Mouse (Mus musculus) inflammation-experienced regulatory T-cells, adult 16 weeks (primary cell): ENCODE results near the gene Pfn1. TPM values are rescaled to one million over a fixed set of nuclear protein-coding genes. Genes with fewer than 3 reads are reported as not detected.

Experiments
- polyA plus RNA-seq: library from polyadenylated mRNA; unstranded; fragments of 100-300 nt; shearing (Covaris generic); gene quantifications from one replicate; pipeline ENCODE4 v1.2.1, GENCODE M21; 2017

The Pfn1 gene
- 4,689 TPM for polyA plus RNA-seq

GRCm38 (mm10) chr11:70654198-70654922 is at the start of gene Pfn1:
Pfn1 (minus strand) TSS chr11:70654644.

DNA sequence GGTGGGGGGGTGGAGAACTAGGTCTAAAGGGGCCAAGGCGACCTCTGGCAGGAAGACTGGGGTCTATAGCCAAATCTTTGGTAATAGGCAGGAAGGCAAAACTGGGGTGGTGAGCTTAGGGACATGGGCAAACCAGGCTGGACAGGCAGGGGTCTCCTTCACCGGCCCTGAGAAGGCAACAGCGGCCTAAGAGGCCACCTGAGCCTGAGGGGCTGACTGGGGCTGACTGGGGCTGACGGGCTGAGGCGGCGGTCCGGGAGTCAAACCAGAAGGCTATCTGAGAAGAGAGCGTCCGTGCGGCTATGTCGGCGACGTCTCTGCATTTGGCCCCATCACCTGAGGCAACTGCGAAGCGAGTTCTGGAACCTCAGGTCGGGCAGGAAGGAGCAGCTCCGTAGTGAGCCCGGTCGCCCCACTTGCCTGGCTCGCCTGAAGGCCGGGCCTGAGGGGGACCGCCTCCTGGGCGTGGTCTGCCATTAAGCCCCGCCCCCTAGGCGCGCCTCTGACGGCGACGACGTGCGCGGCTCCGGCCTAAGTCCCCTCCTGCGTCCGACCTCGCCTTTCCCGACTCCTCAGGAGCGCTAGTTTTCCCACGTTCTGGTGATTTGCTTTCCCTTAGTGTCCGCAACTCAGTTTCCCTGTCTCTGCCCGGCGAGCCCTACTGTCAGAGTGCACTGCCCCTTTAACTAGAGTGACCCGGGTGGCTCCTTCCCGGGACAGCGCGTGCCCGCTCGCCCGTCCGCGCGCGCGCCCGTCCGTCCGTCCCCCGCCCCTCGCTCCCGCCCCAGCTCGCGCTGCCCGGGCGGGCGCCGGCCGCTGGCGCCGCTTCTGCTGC is 45.5 kb upstream of the Pfn1 start, which contains the start of the genes Inca1 and Kif1c:
Gene Inca1 (minus strand): TSS at position 434 of the 835 bp plus-strand sequence.
Gene Kif1c (plus strand): TSS at position 827 of the 835 bp plus-strand sequence.

DNA sequence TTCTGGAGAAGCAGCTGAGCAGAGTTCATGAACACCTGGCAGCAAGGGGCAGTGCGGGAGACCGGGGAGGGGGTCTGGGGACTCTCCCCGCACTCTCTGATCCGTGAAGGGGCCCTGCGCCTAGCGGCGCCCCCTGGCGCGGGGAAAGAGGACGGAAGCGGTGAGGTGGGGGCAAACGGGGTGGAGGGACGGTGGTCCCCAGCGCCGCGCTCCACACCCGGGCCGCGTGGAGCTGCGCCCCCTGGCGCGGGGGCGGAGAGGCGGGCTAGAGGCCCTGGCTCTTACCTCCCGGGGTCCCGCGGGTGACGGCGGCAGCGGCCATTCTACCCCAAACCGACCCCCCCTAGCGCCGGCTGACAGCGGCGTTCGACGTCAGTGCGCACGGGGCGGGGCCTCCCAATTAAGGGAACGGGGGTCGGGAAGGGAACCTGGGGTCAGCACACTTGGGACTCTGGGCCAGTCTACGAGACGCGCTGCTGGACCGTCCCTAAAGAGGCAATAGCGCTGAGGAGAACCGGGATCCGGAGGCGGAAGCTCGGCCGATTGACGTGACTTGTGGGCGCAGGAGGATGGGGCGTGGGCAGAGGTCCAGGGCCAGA is 33.3 kb upstream of the Pfn1 start, which contains the start of gene Camta2:
Gene Camta2 (minus strand): TSS at position 505 of the 599 bp plus-strand sequence.

DNA sequence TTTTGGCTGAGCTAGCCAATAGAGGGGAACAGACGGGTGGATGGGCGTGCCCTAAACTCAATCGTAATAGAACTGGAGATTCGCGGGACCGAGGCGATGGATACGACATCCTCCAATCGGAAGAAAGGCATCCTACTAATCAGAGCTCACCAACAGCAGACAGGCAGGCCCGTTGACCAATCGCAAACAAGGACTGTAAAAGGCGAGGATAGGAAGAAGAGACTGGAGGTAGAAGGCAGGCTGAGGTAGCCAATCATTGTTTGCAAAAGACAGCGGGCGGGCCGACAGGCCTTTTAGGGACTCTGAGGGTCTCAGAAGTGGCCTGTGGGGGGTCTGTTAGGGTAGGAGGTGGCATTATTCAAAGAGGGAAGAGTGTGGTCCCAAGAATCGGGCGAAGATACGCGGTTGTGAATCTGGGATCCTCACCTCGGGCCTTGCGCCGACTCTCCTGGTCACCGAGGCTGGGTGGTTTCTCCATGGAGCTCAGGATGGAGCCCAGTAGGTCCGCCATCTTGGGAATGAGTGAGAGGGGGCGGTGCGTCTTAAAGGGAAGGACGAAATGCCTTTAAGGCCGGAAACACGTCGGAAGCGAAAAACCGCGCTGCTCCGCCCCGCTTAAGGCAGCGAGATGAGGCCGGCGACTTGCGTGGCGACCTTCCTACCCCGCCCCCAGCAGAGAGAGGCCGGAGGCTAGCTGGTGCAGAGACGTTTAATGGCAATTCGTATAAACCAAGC is 14.5 kb upstream of the Pfn1 start, which contains the start of gene Spag7:
Gene Spag7 (minus strand): TSS at position 646 of the 735 bp plus-strand sequence.

DNA sequence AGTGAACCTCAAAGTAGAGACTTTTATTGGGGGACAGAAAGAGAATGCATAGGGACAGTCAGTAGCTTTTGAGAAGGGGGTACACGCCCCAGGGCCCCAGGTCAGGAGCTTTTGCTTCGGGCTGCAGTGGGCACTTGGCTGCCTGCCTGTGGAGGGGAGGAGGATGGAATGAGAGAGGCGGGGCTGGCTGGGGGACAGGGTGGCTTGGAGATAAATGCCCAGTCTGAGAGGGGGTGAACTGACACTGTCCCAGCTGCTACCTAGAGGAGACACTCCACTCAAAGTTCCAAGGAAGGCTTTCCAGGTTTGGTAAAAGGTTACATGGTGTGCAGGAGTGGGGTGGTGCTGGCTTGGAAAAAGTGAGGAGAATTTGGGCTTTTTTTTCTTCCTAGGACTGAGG is 2.5 kb upstream of the Pfn1 start, which contains the start of gene Eno3:
Gene Eno3 (plus strand): TSS at position 239 of the 400 bp plus-strand sequence.

GRCm38 (mm10) chr11:70646691-70647650 is 7.5 kb downstream of the Pfn1 start, which contains the start of the genes Rnf167 and Slc25a11:
Rnf167 (plus strand) TSS chr11:70647235.
Slc25a11 (minus strand) TSS chr11:70647479.

GRCm38 (mm10) chr11:70638714-70639278 is 15.6 kb downstream of the Pfn1 start, which contains the start of gene Gp1ba:
Gp1ba (plus strand) TSS chr11:70639122.

GRCm38 (mm10) chr11:70619101-70619500 is 35.3 kb downstream of the Pfn1 start, which contains the start of gene Chrne:
Chrne (minus strand) TSS chr11:70619216.

GRCm38 (mm10) chr11:70615516-70616093 is 38.8 kb downstream of the Pfn1 start, which contains the start of gene 4930544D05Rik:
4930544D05Rik (plus strand) TSS chr11:70615848.

Other genes starting within 250 kb of the Pfn1 start
- gene Pelp1, start 244.6 kb downstream of the Pfn1 start, polyA plus RNA-seq: 11.3 TPM
- gene Arrb2, start 222.0 kb downstream of the Pfn1 start, polyA plus RNA-seq: 168 TPM
- 81.3 TPM for gene Med11, start 202.7 kb downstream of the Pfn1 start, polyA plus RNA-seq
- gene Zmynd15, start 195.2 kb downstream of the Pfn1 start, polyA plus RNA-seq: 0.60 TPM
- 0.43 TPM for gene Cxcl16, start 194.7 kb downstream of the Pfn1 start, polyA plus RNA-seq
- gene Tm4sf5, start 149.4 kb downstream of the Pfn1 start, polyA plus RNA-seq: 2.6 TPM
- not detected for gene Vmo1, start 140.0 kb downstream of the Pfn1 start, polyA plus RNA-seq
- gene Gltpd2, start 135.4 kb downstream of the Pfn1 start, polyA plus RNA-seq: not detected
- 402 TPM for gene Psmb6, start 129.3 kb downstream of the Pfn1 start, polyA plus RNA-seq
- gene Gm40193, start 121.7 kb downstream of the Pfn1 start, polyA plus RNA-seq: not detected
- gene Pld2, start 114.6 kb downstream of the Pfn1 start, polyA plus RNA-seq: 7.0 TPM
- gene Mink1, start 91.8 kb downstream of the Pfn1 start, polyA plus RNA-seq: 9.0 TPM
- gene 4930544D05Rik, start 38.8 kb downstream of the Pfn1 start, polyA plus RNA-seq: 0.52 TPM
- gene Chrne, start 35.4 kb downstream of the Pfn1 start, polyA plus RNA-seq: 0.65 TPM
- gene Gp1ba, start 15.5 kb downstream of the Pfn1 start, polyA plus RNA-seq: 0.21 TPM
- 466 TPM for gene Rnf167, start 7.4 kb downstream of the Pfn1 start, polyA plus RNA-seq
- gene Slc25a11, start 7.2 kb downstream of the Pfn1 start, polyA plus RNA-seq: 190 TPM
- gene Eno3, start 2.6 kb upstream of the Pfn1 start, polyA plus RNA-seq: 20.6 TPM
- gene Spag7, start 14.8 kb upstream of the Pfn1 start, polyA plus RNA-seq: 87.0 TPM
- gene Camta2, start 33.5 kb upstream of the Pfn1 start, polyA plus RNA-seq: 64.2 TPM
- gene Inca1, start 45.5 kb upstream of the Pfn1 start, polyA plus RNA-seq: 0.37 TPM
- 0.59 TPM for gene Kif1c, start 45.9 kb upstream of the Pfn1 start, polyA plus RNA-seq
- 7.7 TPM for gene Zfp3, start 109.6 kb upstream of the Pfn1 start, polyA plus RNA-seq
- 0.94 TPM for gene Scimp, start 157.9 kb upstream of the Pfn1 start, polyA plus RNA-seq
- gene Rabep1, start 190.1 kb upstream of the Pfn1 start, polyA plus RNA-seq: 14.9 TPM